Comparison of ENCODE assay signal across 26 mouse cellular contexts in genomic region chr3:152745611-152746010, GRCm38 (mm10). TPM values are rescaled to one million over a fixed set of nuclear protein-coding genes. Genes with fewer than 3 reads are reported as not detected.
DNase-seq lines count a peak whose midpoint lies in the region; ATAC-seq and TF ChIP-seq lines count a peak whose summit lies in the region.
"Had no signal": no experiment of that assay in that cellular context is flagged by ENCODE, and none has a peak within 500 bp of the region (broad histone marks: within the 10 kb centered on the region; RNA-seq: fewer than 3 reads in every experiment).

No protein-coding gene starts in this region.

- TF ChIP-seq POLR2A in cerebellum, adult 2 months (IDR thresholded peaks at IDR 0.05; ENCODE audit: borderline replicate concordance, insufficient read depth, low read length): no peak

- TF ChIP-seq CTCF in cerebellum, adult 2 months (IDR thresholded peaks at IDR 0.05; ENCODE audit: borderline replicate concordance, insufficient read depth, low read depth, low read length): no peak

- no peak overlapping the region for H3K4me2 ChIP-seq in forebrain, embryonic 15.5 days (replicated peaks)
- H3K4me2 ChIP-seq: embryonic facial prominence, embryonic 15.5 days; forebrain, embryonic 12.5 days; kidney, embryonic 15.5 days; lung, embryonic 15.5 days; midbrain, embryonic 12.5 days; neural tube, embryonic 12.5 days had no signal

- H3K9ac ChIP-seq in forebrain, embryonic 15.5 days (replicated peaks): no peak overlapping the region
- H3K9ac ChIP-seq: embryonic facial prominence, embryonic 15.5 days; forebrain, embryonic 12.5 days; kidney, embryonic 15.5 days; lung, embryonic 15.5 days; midbrain, embryonic 12.5 days; neural tube, embryonic 12.5 days had no signal

- no peaks in the 10 kb centered on the region for H3K9me3 ChIP-seq in forebrain, embryonic 15.5 days
- H3K9me3 ChIP-seq: embryonic facial prominence, embryonic 10.5 days; embryonic facial prominence, embryonic 15.5 days; forebrain, embryonic 12.5 days; hindbrain, embryonic 10.5 days; kidney, embryonic 15.5 days; lung, embryonic 15.5 days; midbrain, embryonic 12.5 days; neural tube, embryonic 12.5 days had no signal

- WGBS in cerebellum, adult 2 months: 19% methylated on average over 9 of the region's 9 CpGs
- WGBS in forebrain, embryonic 15.5 days: 92% methylated on average over 9 of the region's 9 CpGs

- no peak for DNase-seq in cerebellum, postnatal 4 days (ENCODE audit: low spot score in 2 of 2)
- DNase-seq in adipocyte (ENCODE audit: low spot score): peak; percentile 28
- DNase-seq in cerebellum, adult 2 months: peak; percentile 43 to 59
- DNase-seq in cerebellum, postnatal 14 days: peak; percentile 35 to 45
- DNase-seq in ovary, postnatal 14 days (ENCODE audit: low spot score): no peak
- DNase-seq: adrenal gland, postnatal 14 days; gastrocnemius, postnatal 25 days; heart, postnatal 14 days; kidney, adult 11 months; kidney, postnatal 25 days; thymus, adult 2 months; thymus, postnatal 36 days had no signal

- peak; percentile 85 for ATAC-seq in cerebellum, adult (ENCODE audit: insufficient number of reproducible peaks, low FRiP score, low TSS enrichment)
- no peak for ATAC-seq in granulocyte monocyte progenitor cell, adult 5-6 weeks (replicated peaks; ENCODE audit: poor library complexity, severe bottlenecking)
- no peak for ATAC-seq in forebrain, embryonic 15.5 days (replicated peaks)
- ATAC-seq: activated CD4-positive, CD25-positive, alpha-beta regulatory T cell, adult 4 months had no signal

- no peak overlapping the region for H3K4me3 ChIP-seq in cerebellum, adult 2 months (replicated peaks; ENCODE audit: insufficient read depth, low read depth, low read length)
- no peak overlapping the region for H3K4me3 ChIP-seq in forebrain, embryonic 15.5 days
- H3K4me3 ChIP-seq: embryonic facial prominence, embryonic 10.5 days; embryonic facial prominence, embryonic 15.5 days; forebrain, embryonic 12.5 days; hindbrain, embryonic 10.5 days; kidney, embryonic 15.5 days; lung, embryonic 15.5 days; midbrain, embryonic 12.5 days; myocyte; neural tube, embryonic 12.5 days had no signal

- H3K27ac ChIP-seq in cerebellum, adult 2 months (ENCODE audit: insufficient read depth, low read length): no peak overlapping the region
- no peak overlapping the region for H3K27ac ChIP-seq in forebrain, embryonic 15.5 days (replicated peaks)
- H3K27ac ChIP-seq: embryonic facial prominence, embryonic 10.5 days; embryonic facial prominence, embryonic 15.5 days; forebrain, embryonic 12.5 days; hindbrain, embryonic 10.5 days; kidney, embryonic 15.5 days; lung, embryonic 15.5 days; midbrain, embryonic 12.5 days; neural tube, embryonic 12.5 days had no signal

- H3K4me1 ChIP-seq in cerebellum, adult 2 months (ENCODE audit: control insufficient read depth, insufficient read depth, low read length): peaks cover 7% of the 10 kb centered on the region
- no peaks in the 10 kb centered on the region for H3K4me1 ChIP-seq in forebrain, embryonic 15.5 days
- H3K4me1 ChIP-seq: embryonic facial prominence, embryonic 10.5 days; forebrain, embryonic 12.5 days; hindbrain, embryonic 10.5 days; kidney, embryonic 15.5 days; lung, embryonic 15.5 days; midbrain, embryonic 12.5 days; neural tube, embryonic 12.5 days had no signal

- H3K36me3 ChIP-seq in forebrain, embryonic 15.5 days: 0 out of 2 replicates have a peak, but pooled peaks cover 3% of the 10 kb centered on the region
- H3K36me3 ChIP-seq: forebrain, embryonic 12.5 days; lung, embryonic 15.5 days had no signal

- no peaks in the 10 kb centered on the region for H3K27me3 ChIP-seq in cerebellum, adult 2 months (ENCODE audit: control insufficient read depth, insufficient read depth, low read length)
- no peaks in the 10 kb centered on the region for H3K27me3 ChIP-seq in forebrain, embryonic 15.5 days
- H3K27me3 ChIP-seq: CH12.LX; embryonic facial prominence, embryonic 15.5 days; forebrain, embryonic 12.5 days; kidney, embryonic 15.5 days; lung, embryonic 15.5 days; midbrain, embryonic 12.5 days; neural tube, embryonic 12.5 days had no signal

RNA-seq across cellular contexts. Expression of gene Pigk, which starts 31.7 kb away (rescaled TPM):
- 34.4 and 37.1 TPM in 2 replicates for polyA plus RNA-seq in cerebellum, adult 2 months (2012; rRNA removed)
- 22.2 and 36.8 TPM in 2 replicates for total RNA-seq in granulocyte monocyte progenitor cell, adult 5-6 weeks (2014; fragmentation: Nextera tagmentation)
- total RNA-seq in granulocyte monocyte progenitor cell, adult 5-6 weeks (2017): 56.7 and 67.0 TPM in 2 replicates
- polyA plus RNA-seq in forebrain, embryonic 15.5 days (2015; fragmentation: Nextera tagmentation; extraction: Ambion mirVana): 31.0 and 32.1 TPM in 2 replicates

Comparison
In these comparisons a context has a peak if more than half of its experiments do, and no peak if none do; other contexts are left out.
1. DNase-seq: peak in adipocyte (single experiment), cerebellum, adult 2 months (2 of 2) and cerebellum, postnatal 14 days (2 of 2); none in cerebellum, postnatal 4 days (0 of 2) and ovary, postnatal 14 days (single experiment).